Mouse (Mus musculus) heart, postnatal 36 days (tissue): ENCODE data around the gene Lama2. TPM values are rescaled to one million over a fixed set of nuclear protein-coding genes. Genes with fewer than 3 reads are reported as not detected.
"Not testable (repeated sequence)": the region's sequence is repeated elsewhere in the genome, so short reads cannot be mapped to it uniquely, and the experiment has no call there.

ENCODE experiments used
- DNase-seq, 2 experiments: peaks; one replicate each; pipeline ENCODE4 v3.0.0; 2021 to 2022
- intact Hi-C: fragments of 180-260 bp; cut with DNase I; formaldehyde crosslinking; loops from one replicate; pipeline ENCODE4 v1.15.1; 2025
- total RNA-seq, 2 experiments: library from RNA; stranded (reverse); gene quantifications; 2 replicates each; pipeline ENCODE4 v1.2.3; 2021

Gene Lama2
- total RNA-seq, 2 experiments from 2014 or later: 138 to 149 TPM

DNA sequence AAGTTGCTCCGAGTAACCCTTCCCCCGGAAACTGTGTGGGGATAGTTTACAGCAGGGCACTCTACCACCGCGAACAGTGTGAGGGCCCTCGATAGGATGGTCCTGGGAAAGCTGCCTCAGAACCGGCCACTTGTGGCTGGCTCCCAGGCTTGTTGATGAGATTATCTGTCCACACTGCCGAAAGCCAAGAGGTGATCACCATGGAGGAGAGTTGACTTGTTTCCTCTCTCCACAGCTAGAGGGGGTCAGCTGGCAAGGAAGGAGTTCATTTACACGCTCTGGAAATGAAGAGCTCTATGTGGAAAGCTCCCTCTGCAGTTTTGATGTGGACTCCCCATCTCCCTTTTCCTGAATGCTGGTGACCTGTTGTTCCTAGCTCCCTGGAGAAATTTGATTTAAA lies 669.9 kb downstream of the Lama2 start:
- DNase-seq: no peak
- intact Hi-C loops: no loop called here

DNA sequence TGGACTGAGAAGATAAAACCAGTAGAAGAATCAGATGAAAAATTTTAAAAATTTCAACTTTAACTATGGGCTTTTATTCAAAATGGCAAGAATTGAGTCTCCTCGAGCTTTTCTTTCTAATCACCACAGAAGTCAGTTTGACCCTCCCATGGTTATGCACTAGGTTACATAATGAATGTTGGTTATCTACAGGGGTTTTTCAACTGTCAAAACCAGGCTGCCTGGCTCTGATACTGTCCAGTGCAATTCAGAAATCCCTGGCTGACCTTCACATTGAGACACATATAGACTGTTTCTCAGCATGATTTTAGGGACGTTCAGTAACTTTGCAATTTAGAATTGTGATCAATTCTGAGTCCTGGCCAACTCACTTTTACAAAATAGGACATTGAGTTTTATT lies 671.2 kb downstream of the Lama2 start:
- intact Hi-C loops: no loop called here

DNA sequence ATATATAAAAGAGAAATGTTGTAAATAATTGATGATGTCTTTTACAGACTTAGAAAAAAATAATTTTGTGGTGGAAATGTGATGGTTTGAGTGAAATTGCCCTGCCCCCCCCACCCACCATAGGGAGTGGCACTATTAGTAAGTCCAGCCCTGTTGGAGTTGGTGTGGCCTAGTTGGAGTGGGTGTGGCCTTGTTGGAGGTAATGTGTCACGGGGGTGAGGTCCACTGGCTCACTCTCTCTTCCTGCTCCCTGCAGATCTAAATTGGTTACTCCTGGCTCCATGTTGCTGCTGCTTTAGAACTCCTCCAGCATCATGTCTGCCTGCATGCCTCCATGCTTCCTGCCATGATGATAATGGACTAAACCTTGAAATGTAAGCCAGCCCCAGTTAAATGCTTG lies 680.0 kb downstream of the Lama2 start:
- intact Hi-C loops: no loop called here
- no peak for DNase-seq

More for the DNA sequence above, 671.2 kb downstream of the Lama2 start:
- no peak for DNase-seq

GRCm38 (mm10) chr10:26938464-26938863 lies 681.1 kb downstream of the Lama2 start:
- intact Hi-C loops: not testable (repeated sequence)

GRCm38 (mm10) chr10:26936056-26936455 lies 683.5 kb downstream of the Lama2 start:
- intact Hi-C loops, DNase-seq: not testable (repeated sequence)

More at GRCm38 (mm10) chr10:26938464-26938863, 681.1 kb downstream of the Lama2 start:
- DNase-seq: not testable (repeated sequence)
